Mouse (Mus musculus) urinary bladder, postnatal 10 days (tissue): Measurements from ENCODE around the gene Dusp14.

Experiments
- DNase-seq: peaks from one replicate; pipeline ENCODE4 v3.0.0; 2022; ENCODE audit warnings: low spot score

The Dusp14 gene

DNA sequence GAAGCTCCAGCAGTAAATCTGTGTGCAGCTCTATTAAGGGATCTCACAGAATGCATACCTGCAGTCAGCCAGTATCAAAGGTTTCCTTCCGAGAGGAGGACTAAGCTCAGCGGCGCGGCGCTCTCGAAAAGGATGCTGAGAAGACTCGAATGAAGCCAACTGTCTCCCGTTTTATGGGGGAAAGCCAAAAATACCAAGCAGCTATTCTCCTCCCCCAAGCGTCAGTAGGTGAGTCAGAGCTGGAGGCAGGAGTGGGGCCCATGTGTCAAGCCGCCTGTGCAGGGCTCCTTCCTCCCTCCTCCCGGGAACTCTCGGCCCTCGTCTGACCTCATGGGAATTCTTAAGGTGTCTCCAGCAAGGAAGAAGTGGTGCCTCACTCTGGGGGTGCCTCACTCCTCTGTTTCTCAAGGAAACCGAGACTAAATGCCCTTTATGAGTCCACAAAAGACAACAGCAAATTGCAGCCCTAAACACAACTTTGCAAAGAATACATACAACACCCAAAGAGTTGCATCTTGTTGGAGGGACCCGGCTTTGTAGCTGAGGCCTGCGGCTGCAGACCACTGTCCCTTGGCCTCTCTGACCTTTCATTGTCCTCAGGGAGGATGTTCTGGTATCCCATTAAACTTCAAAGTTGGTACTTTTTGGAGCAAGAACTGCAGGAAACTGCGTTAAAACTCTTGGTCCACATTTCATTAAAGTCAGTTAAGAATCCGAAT lies 2.0 kb downstream of the Dusp14 start:
- DNase-seq: no peak

DNA sequence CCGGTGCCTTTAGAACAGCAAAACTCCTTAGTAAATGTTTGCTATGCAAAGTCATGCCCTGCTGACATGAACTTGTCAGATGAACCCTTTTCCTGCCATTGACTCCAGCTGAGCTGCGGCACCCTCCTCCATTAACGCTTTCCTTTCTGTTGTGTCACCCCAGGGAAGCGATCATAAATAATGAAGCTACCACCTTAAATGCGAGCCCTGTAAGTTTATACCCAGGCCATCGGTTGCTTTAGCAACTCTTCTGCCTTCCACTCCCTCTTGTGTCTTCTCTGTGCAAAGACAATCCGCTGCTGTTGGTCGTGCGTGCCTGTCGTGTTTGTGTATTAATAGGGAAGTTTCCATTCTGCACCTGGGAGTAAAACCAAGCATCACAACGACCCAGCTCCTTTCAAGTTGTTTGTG lies 3.0 kb downstream of the Dusp14 start:
- no peak for DNase-seq

DNA sequence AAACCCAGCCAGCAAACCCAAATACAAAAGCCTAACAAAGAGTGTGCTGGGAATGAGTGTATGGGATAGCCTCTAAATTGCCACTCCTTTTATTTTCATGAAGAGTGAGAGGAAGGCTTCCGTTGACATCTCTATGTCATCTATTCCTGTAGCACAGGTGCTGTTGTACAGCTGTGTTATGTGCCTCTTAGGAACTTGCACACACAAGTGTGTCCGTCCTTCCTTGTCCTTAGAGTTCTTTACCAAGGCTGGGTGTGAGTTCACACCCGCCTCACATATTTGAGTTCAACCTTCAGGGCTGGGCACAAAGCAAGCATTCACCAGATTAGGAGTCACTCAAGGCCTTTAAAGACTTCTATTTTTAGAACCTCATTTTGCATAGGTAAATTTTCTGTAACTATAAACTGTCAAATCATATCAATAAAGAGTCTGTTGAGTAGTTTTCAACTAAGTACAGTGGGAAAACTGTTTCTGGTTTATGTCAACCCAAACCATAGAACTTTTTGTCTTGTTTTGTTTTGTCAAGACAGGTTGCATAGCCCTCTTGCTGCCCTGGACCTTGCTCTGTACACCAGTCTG lies 5.3 kb downstream of the Dusp14 start:
- no peak for DNase-seq

DNA sequence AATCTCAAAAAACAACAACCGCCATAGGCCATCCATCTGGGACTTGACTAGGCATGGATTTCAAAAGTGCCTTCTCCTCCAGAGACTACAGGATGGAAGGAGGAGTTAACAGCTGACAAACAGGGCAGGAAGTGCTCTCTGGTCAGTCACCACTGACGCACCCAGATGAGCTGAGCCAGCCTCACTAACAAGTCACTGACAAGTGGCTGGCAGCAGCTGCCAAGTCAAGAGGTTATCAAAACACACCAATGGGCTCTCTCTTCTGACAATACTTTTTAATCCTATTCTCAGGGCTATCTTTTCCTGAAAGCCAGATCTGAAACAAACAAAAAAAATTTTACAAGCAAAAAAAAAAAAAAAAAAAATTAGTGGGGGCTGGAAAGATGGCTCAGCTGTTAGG lies 6.3 kb downstream of the Dusp14 start:
- DNase-seq: no peak

DNA sequence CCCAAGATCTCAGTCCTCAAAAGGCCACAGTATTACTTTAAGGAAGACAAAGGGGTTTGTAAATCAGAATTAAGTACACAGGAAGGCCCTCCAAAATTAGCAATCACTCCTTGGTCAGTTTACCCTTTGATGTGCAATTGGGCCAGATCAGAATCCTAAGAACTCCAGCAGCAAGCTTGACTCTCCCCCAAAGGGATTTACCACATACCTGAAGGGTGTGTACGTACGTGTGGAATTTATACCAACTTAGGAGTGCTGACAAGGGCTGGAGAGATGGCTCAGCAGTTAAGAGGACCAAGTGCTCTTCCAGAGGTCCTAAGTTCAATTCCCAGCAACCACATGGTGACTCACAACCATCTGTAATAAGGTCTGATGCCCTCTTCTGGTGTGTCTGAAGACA lies 7.2 kb downstream of the Dusp14 start:
- DNase-seq: no peak

DNA sequence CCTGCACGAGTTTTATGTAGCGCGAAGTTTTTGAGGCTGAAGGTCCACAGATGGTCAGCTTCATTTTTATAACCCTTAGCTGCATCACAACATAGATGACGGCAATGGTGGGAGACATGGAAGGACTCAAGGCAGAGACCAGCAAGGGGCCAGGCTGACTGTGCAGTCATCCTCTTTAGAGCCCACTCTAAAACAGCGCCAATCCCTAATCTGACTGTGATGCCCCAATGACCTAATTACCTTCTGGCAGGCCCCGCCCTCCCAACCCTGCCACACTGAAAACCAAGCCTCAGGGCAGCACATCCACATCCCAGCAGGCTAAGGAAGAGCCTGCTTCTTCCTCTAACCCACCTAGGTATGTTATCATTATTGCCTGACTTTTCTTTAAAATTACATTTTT lies 8.4 kb downstream of the Dusp14 start:
- DNase-seq: no peak

DNA sequence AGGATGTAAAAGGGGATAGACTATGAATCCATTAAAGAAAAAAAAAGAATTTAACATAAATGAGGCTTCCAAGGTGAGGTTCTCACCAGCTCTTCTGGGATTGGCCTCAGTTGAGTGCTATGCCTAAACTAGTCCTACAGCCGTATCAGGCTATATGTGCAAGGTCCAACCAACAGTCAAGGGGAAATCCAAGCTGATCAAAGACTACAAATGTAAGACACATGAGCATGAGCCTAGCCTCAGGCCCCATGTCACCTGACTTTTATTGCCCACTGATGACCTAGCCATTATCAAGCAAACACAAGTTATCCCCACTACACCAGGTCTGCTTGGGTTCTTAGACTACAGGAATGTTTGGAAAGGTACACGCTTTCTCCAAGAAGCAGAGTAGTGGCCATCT lies 9.3 kb downstream of the Dusp14 start:
- DNase-seq: no peak

DNA sequence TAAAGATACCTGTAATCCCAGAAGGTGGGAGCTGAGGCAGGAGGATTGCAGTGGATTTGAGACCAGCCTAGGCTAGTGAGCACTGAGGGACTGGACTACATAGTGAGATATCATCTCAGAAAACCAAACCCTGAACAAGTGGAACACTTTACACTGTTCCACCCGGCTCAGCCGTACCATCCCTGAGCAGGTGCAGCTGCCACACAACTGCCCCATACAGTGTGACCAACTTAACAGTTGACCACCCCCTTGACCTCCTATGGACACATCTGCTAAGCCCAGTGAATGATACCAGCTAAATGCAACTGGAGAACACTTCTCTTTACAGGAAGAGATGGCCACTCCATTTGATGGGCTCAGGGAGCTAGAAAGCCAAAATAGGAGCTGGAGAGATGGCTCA lies 11.6 kb downstream of the Dusp14 start:
- no peak for DNase-seq

DNA sequence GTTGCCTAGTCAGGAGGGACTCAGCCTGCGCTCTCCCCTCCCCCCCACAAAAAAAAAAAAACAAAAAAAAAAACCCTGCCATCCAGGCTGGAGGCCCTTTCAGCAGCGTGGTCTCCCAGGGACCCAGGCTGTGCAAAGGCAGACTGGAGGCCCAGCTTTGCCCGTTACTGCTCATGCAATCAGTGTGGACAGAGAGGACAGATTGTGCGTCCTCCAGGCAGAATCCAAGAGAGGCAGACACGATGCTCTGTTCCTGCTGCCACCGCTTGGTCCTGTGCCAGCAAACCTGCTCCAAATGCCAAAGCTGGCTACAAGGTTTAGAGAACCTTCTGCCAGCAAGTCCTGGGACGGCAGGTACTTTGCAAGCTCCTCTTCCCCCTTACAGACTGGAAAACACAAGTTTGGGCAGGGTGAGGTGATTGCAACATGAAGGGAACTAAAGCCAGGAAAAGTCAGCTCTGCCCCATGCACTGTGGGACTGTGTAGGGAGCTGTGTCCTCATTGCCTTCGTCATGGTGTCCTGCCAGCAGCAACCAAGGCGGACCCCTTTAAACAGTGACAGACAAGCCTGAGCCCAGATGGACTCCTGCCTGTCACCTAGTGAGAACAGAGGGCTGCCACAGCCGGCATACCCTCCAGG lies 15.4 kb downstream of the Dusp14 start:
- DNase-seq: no peak

DNA sequence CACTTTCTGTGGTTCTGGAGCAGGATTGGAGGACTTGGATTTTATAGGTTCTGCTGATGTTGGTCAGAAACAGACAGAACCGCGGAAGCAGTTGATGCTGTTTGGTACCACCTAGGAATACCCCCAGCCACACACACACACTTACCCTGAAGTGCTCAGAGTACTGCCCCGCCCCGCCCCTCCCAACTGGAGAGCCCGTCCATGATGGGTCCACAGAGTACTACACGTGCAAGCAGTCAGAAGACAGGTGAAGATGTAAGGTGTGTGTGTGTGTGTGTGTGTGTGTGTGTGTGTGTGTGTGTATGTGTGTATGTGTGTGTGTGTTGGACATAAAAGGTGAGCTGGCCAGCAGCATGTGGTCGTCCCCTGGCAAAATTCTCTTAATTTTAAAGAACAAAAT lies 16.0 kb downstream of the Dusp14 start:
- no peak for DNase-seq

DNA sequence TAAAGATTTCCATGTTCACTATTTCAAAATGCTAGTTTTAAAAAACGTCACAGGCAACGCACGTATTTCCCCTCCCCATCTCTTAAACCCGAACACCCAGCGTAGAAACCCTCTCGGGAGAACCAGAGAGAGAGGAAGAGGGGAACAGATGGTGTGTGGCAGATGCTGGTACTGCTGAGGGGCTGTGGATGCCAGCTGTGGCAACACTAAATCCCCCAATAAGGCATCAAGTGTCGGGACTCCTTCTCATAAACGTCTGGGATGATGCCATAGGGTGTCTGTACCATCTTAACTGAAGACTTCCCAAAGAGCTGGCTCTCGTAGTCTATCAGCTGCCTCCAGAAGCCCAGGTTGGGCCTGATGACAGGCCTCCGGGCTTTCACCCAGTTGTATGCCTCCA lies 20.6 kb downstream of the Dusp14 start:
- no peak for DNase-seq

DNA sequence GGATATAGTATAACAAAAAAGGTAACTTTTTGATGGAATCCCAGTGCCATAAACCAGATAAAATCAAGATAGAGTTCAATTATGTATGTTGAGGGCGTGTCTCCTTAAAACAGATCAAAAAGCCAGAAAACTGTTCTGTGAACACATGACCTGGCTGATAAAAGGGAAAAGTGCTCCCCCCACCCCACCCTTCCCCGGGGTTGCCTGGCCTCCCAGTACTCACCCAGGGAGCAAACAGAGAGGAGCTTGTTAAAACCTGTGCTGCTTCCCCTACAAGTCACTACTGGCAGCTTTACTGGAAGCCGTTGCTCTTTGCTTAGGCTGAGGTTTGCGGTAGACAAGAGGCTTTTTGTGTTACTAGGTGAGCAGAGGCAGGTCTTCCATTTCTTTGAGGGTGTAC lies 21.8 kb downstream of the Dusp14 start:
- DNase-seq: no peak

DNA sequence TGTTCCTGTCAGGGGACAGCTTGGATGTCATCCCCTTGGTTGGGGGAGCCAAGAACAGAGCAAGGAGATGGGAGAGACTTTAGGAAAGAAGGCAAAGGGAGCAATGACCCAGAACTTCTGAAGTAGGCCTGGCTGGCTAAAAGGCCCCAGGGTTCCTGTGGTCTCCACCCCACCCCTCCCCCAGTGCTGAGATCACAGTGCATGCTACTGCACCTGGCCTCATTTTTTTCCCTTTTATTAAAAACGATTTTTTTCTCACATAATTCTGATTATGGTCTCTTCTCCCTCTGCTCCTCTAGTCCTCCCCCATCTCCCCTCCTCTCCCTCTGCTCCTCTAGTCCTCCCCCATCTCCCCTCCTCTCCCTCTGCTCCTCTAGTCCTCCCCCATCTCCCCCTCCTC lies 24.1 kb downstream of the Dusp14 start:
- no peak for DNase-seq

DNA sequence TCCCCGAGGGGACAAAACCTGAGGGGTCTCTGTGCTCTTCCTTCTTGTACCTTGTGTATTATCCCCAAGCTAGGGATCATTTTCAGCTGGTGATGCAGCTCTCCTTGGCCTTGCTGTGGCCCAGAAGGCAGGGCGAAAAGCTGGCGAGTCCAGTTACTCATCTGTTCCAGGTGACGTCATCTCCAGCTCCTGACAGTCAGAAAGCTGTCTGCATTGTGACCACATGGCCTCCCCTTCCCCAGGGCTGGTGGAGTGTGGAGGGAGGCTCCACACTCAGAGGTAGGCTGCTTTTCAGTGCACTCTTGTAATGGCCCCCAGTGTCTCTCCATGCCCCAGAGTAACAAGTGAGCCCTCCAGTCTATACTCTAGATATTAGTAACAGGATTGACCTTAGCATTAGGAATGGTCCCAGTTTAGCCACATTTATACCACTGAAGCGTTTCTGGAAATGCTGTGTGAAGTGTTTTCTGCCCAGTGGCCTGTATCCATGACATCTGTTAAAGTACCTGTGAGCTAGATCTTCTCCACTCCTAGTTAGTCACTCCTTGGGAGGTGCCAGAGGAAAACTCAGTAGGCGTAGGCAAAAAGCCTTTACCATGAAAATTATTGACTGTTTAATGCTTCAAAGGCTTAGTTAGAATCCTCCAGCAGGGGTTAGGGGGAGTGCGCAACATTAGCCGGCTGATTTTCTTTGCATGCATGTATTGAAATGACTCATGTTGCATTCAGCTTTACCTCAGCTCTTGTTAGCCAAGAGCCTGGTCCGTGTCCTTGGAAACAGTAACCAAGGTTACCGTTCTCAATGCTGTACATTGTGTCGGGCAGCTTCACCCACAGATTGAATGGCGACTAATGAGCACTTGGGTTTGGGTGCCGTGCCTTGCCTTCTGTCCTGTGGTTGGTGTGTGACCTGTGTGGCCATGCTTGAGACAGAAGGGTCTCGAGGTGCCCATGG lies 26.0 kb downstream of the Dusp14 start:
- no peak for DNase-seq

DNA sequence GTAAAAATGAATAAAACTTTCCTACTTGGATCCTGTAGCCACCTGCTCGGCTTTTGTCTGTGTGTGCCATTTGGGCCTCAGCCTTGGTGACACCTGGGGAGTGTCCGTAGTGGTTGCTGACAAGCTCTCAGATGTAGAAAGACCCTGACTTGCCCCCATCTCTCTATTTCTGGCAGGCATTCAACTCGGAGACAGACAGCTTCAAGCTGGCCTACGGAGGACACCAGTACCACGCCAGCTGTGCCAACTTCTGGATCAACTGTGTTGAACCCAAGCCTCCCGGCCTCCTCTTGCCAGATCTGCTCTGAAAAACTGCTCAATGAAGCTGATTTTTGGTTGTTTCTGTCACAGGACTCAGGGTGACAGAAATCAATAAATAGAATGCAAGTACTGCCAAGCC lies 28.4 kb downstream of the Dusp14 start:
- no peak for DNase-seq

DNA sequence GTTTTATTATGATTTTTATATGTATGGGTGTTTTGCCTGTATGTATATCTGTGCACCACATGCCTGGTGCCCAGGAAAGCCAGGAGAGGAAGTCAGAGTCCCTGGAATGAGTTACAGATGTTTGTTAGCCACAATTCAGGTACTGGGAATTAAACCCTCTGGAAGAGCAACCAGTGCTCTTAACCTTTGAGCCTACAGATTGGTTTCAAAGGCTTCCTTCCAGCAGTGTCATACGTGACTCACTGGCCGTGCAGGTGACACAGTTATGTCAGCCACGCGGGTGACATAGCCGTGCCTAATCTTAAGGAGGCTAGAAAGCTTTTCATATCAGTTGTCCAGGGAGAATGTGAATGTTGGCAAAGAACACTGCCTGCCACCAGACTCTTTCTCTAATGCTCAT lies 35.4 kb downstream of the Dusp14 start:
- no peak for DNase-seq

DNA sequence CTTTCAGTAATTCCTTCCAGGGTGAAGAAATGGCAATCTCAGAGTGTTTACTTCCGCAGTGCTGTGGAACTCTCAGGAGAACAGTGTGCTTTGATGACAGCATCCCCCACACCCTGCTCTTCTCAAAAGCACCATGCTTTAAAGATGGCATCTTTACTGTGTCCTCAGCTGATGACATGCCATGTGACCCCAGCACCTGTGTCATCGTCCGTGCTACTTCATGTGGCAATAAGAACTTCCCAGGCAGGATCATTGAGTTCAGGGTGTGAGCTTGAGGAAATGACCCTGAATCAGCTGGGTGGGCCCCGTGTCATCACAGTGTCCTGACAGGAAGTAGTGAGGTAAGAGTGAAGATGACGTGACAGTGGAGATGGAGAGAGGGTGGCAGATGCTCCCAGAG lies 36.5 kb downstream of the Dusp14 start:
- no peak for DNase-seq

DNA sequence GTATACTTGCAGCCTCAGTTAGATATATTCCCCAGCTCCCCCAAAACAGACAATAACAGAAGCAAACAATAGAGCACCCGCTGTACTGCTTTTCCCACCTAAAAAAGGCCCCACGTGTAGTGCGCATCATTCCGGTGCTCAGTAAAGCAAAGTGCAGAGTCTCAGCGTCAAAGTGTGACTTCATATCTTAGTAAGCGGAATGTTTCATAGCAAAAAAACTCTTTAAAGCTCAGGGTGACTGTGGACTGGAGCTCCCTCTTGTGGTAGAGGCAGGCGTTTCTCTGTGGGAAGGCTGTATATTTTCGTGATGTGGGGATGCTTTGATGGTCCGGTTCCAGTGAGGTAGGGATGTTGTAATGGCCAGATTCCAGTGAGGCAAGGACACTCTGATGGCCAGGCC lies 37.1 kb downstream of the Dusp14 start:
- no peak for DNase-seq

DNA sequence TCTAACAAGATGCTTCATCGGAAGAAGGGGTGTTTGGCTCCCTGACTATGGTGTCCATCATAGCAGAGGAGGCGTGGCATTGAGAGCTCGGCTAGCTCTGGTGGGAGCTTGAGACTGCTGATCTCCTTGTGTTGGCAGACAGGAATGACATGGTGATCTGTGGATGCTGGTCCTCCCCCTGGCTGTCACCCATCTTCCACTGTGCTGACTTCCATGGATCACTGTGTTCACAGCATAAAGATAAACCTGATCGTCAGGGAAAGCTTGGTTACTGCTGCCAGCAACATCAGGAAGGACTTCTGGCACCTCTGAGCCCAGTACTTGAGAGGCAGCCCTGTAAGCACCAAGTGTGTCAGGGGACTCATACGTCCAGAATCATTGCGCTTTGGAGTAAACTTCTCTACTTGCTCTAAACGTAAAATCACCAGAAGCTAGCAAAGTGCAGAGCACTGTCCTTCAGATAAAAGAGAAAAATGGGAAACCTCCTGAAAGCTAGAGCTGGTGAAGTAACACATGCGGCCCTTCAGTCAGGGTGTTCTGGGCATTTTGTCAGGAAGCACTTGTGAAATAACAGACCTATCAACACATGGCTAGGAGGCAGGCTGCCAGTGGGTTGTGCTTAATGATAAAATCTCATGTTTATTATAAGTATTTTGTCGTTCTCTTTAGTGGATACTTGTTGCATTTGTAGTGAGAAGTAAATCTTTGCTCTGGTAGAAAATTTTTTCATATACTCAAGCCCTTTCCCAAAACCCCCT lies 40.6 kb downstream of the Dusp14 start:
- no peak for DNase-seq

DNA sequence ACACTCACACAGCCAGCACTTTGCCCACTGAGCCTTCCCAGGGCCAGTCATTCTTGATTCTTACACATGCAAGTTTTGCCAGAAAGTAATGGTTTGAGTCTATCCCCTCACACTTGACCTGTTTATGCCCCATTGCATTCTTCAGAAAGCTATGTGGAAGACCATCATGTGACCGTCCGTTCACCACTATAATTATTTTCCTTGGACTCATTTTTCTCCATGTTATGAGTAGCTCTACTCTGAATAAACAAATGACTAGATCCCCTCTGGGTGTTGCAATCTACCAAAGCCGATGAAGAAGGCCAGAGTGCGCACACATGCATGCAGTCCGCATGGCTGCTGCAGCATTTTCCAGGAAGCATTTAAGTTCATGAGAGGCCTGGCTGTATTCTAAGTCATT lies 41.8 kb downstream of the Dusp14 start:
- no peak for DNase-seq

DNA sequence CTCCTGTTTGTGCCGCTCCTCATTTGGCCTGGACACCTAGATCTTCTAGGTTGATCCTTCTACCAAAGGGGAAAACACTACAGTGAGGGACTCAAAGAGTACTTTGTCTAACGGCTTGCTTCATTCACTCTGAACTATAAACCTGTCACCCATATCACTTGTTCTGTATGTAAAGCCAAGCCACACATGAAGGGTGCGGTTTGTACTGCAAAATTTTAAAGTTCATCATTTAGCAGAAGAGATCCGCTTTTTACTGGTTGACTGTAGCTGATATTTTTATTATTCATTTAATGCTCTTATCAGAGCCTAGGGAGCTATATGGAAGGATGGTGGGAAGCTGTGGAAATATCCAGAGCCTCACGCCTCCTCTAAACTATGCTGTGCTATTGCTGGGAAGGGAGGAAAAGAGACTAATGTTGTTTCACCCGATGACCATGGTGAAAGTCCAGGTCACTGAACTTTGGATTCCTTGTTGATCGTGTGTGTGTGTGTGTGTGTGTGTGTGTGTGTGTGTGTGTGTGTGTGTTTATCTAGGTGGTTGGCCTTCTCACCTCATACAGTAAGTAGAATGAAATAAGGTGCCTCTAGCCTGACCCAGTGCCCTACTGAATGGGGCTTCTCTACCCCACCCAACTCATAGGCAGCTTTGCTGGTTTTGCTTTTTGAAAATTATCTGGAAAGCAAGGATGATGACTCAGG lies 52.1 kb downstream of the Dusp14 start:
- no peak for DNase-seq
